8 mouse cellular contexts compared by ENCODE assay signal in genomic region chr11:59471413-59472325, GRCm38 (mm10). TPM values are rescaled to one million over a fixed set of nuclear protein-coding genes. Genes with fewer than 3 reads are reported as not detected.
DNase-seq lines count a peak whose midpoint lies in the region; ATAC-seq and TF ChIP-seq lines count a peak whose summit lies in the region.

No protein-coding gene starts in this region.

- 5% methylated on average over 37 of the region's 37 CpGs for WGBS in heart, embryonic 11.5 days (ENCODE audit: insufficient replicate concordance)
- 3% methylated on average over 37 of the region's 37 CpGs for WGBS in limb, embryonic 14.5 days
- WGBS in neural tube, embryonic 13.5 days = 6% methylated on average over 37 of the region's 37 CpGs

- ATAC-seq in heart, embryonic 11.5 days (replicated peaks; ENCODE audit: insufficient number of reproducible peaks, low FRiP score, low TSS enrichment) = peak; percentile 35; the same call in 1 of the 2 replicates
- ATAC-seq in erythroid progenitor cell, adult 5-6 weeks (replicated peaks; ENCODE audit: low FRiP score, poor library complexity, severe bottlenecking) = peak; percentile 63
- peak; percentile 69; the same call in 1 of the 2 replicates for ATAC-seq in limb, embryonic 14.5 days (ENCODE audit: low FRiP score, low read depth)
- peak; percentile 85 for ATAC-seq in neural tube, embryonic 13.5 days (ENCODE audit: low read depth)

- peak overlapping the region; percentile 57 for H3K27ac ChIP-seq in heart, embryonic 11.5 days (ENCODE audit: low read depth, low read length)
- H3K27ac ChIP-seq in CH12.LX (ENCODE audit: insufficient read depth, low read depth) = peak overlapping the region; percentile 44
- peak overlapping the region; percentile 73 for H3K27ac ChIP-seq in limb, embryonic 14.5 days (replicated peaks; ENCODE audit: low read depth, low read length)
- peak overlapping the region; percentile 72 for H3K27ac ChIP-seq in neural tube, embryonic 13.5 days (replicated peaks)

- dilution Hi-C loops in CH12.LX (cut with MboI; ENCODE audit: extremely low pct_ligation_motif_present, extremely low pct_unique_long_range_greater_than_20kb, low sequenced_read_pairs) = no loop called here

- peak overlapping the region; percentile 91 for H3K4me2 ChIP-seq in heart, embryonic 11.5 days
- peak overlapping the region; percentile 95 for H3K4me2 ChIP-seq in CH12.LX (ENCODE audit: insufficient read depth, low read depth, poor library complexity, severe bottlenecking)
- peak overlapping the region; percentile 75 for H3K4me2 ChIP-seq in limb, embryonic 14.5 days (replicated peaks; ENCODE audit: low read depth, low read length, severe bottlenecking)
- H3K4me2 ChIP-seq in neural tube, embryonic 13.5 days = peak overlapping the region; percentile 88

- H3K79me2 ChIP-seq in CH12.LX (replicated peaks; ENCODE audit: control insufficient read depth, extremely low read depth, insufficient read depth, poor library complexity, severe bottlenecking) = peaks cover 8% of the 10 kb centered on the region; the same call in 1 of the 2 replicates

- no peaks in the 10 kb centered on the region for H3K27me3 ChIP-seq in heart, embryonic 11.5 days (ENCODE audit: control insufficient read depth, insufficient read depth, low read length)
- H3K27me3 ChIP-seq in CH12.LX (replicated peaks) = peaks cover 4% of the 10 kb centered on the region
- H3K27me3 ChIP-seq in limb, embryonic 14.5 days (ENCODE audit: control insufficient read depth, insufficient read depth, low read length) = no peaks in the 10 kb centered on the region
- H3K27me3 ChIP-seq in neural tube, embryonic 13.5 days = no peaks in the 10 kb centered on the region; the same call in 1 of the 2 replicates

- TF ChIP-seq POLR2A in CH12.LX (IDR thresholded peaks at IDR 0.05; ENCODE audit: low read depth, low read length) = no peak
- TF ChIP-seq POLR2A in limb, embryonic 14.5 days (IDR thresholded peaks at IDR 0.05; ENCODE audit: borderline replicate concordance, extremely low read depth, insufficient read depth, insufficient read length) = no peak

- H3K9me3 ChIP-seq in heart, embryonic 11.5 days (replicated peaks; ENCODE audit: control insufficient read depth, low read length) = no peaks in the 10 kb centered on the region
- H3K9me3 ChIP-seq in CH12.LX (replicated peaks; ENCODE audit: low read length) = no peaks in the 10 kb centered on the region
- no peaks in the 10 kb centered on the region for H3K9me3 ChIP-seq in limb, embryonic 14.5 days (ENCODE audit: control insufficient read depth, low read length)
- H3K9me3 ChIP-seq in neural tube, embryonic 13.5 days = no peaks in the 10 kb centered on the region

- TF ChIP-seq CTCF in CH12.LX (conservative IDR thresholded peaks at IDR 0.05 in 1 of 2, IDR thresholded peaks at IDR 0.05 in 1 of 2; ENCODE audit: low read depth in 2 of 2, low read length in 2 of 2) = no peak

- in situ Hi-C loops in CH12.LX (cut with MboI; ENCODE audit: low pct_ligation_motif_present, low pct_unique_long_range_greater_than_20kb, low sequenced_read_pairs) = no loop called here

- no peak for TF ChIP-seq EP300 in CH12.LX (IDR thresholded peaks at IDR 0.05; ENCODE audit: low read length)

- TF ChIP-seq RAD21 in CH12.LX (IDR thresholded peaks at IDR 0.05; ENCODE audit: low read depth, low read length) = no peak

- H3K9ac ChIP-seq in heart, embryonic 11.5 days (ENCODE audit: low read depth, low read length) = peak overlapping the region; percentile 96
- peak overlapping the region; percentile 89 for H3K9ac ChIP-seq in CH12.LX (ENCODE audit: insufficient read depth, low read depth)
- H3K9ac ChIP-seq in limb, embryonic 14.5 days (ENCODE audit: low read depth, low read length, severe bottlenecking) = peak overlapping the region; percentile 86
- peak overlapping the region; percentile 88 for H3K9ac ChIP-seq in neural tube, embryonic 13.5 days

- intact Hi-C loops in heart, postnatal 25 days (cut with DNase I) = loop anchor here (5.0 kb wide), 1 partner anchor 49 kb away; no protein-coding TSS in a partner anchor

- H3K4me3 ChIP-seq in heart, embryonic 11.5 days (ENCODE audit: low read depth, low read length) = peak overlapping the region; percentile 81
- H3K4me3 ChIP-seq in CH12.LX (replicated peaks in 1 of 3; ENCODE audit: low read depth in 2 of 3, low read length in 2 of 3, poor library complexity in 1 of 3) = peak overlapping the region; percentile 83 to 97 (median 83)
- H3K4me3 ChIP-seq in limb, embryonic 14.5 days (replicated peaks; ENCODE audit: low read length) = peak overlapping the region; percentile 84
- peak overlapping the region; percentile 75 for H3K4me3 ChIP-seq in neural tube, embryonic 13.5 days

- DNase-seq in heart, postnatal 25 days (ENCODE audit: low spot score) = no peak
- DNase-seq in CH12.LX (ENCODE audit: extremely low read depth) = peak; percentile 29
- no peak for DNase-seq in limb, embryonic 14.5 days (ENCODE audit: low spot score)
- no peak for DNase-seq in cerebellum, adult 9-11 months
- DNase-seq in urinary bladder, postnatal 10 days (ENCODE audit: low spot score) = no peak

- H3K36me3 ChIP-seq in heart, embryonic 11.5 days (ENCODE audit: control insufficient read depth, insufficient read depth, low read length) = no peaks in the 10 kb centered on the region
- peaks cover 0 to 9% of the 10 kb centered on the region in 2 experiments for H3K36me3 ChIP-seq in CH12.LX (replicated peaks in 1 of 2; ENCODE audit: control insufficient read depth in 1 of 2, insufficient read depth in 1 of 2, low read length in 1 of 2)
- no peaks in the 10 kb centered on the region for H3K36me3 ChIP-seq in limb, embryonic 14.5 days (ENCODE audit: control insufficient read depth, insufficient read depth, low read length)
- 0 out of 2 replicates have a peak, but pooled peaks cover 8% of the 10 kb centered on the region for H3K36me3 ChIP-seq in neural tube, embryonic 13.5 days

- H3K4me1 ChIP-seq in heart, embryonic 11.5 days (ENCODE audit: control insufficient read depth, insufficient read depth, low read length) = peaks cover 4% of the 10 kb centered on the region; the same call in 1 of the 2 replicates
- peaks cover 3 to 16% of the 10 kb centered on the region in 2 experiments; a peak in 3 of 4 replicates for H3K4me1 ChIP-seq in CH12.LX (ENCODE audit: control insufficient read depth in 1 of 2, insufficient read depth in 2 of 2)
- H3K4me1 ChIP-seq in limb, embryonic 14.5 days (ENCODE audit: control insufficient read depth, insufficient read depth, low read length) = peaks cover 6% of the 10 kb centered on the region
- H3K4me1 ChIP-seq in neural tube, embryonic 13.5 days (replicated peaks) = peaks cover 17% of the 10 kb centered on the region

RNA-seq across cellular contexts. Expression of gene Zfp867, which starts 0.6 kb away (rescaled TPM):
- 5.8 and 6.2 TPM in 2 replicates for polyA plus RNA-seq in heart, embryonic 11.5 days (2014; fragmentation: Nextera tagmentation; extraction: Ambion mirVana)
- total RNA-seq in heart, postnatal 25 days (2021) = 1 to 10 TPM; 4.8 to 5.0 TPM
- 4.1 and 4.9 TPM in 2 replicates for total RNA-seq in CH12.LX (2012; rRNA removed)
- 7.1 and 7.2 TPM in 2 replicates for total RNA-seq in CH12.LX (2014; rRNA removed)
- 4.6 and 5.6 TPM in 2 replicates for polyA plus RNA-seq in CH12.LX (2012; ENCODE audit: insufficient read length, low read depth)
- not detected in 2 replicates for total RNA-seq in erythroid progenitor cell, adult 5-6 weeks (2015; ENCODE audit: low replicate concordance)
- total RNA-seq in erythroid progenitor cell, adult 5-6 weeks (2017; ENCODE audit: low replicate concordance) = not detected in 2 replicates
- polyA plus RNA-seq in limb, embryonic 14.5 days (2012; rRNA removed) = 4.0 and 4.8 TPM in 2 replicates
- polyA plus RNA-seq in limb, embryonic 14.5 days (2014; fragmentation: Nextera tagmentation; extraction: Ambion mirVana) = 10.7 and 11.7 TPM in 2 replicates
- 12.2 TPM in 2 replicates for polyA plus RNA-seq in neural tube, embryonic 13.5 days (2015; fragmentation: Nextera tagmentation; extraction: Ambion mirVana)

RNA-seq across cellular contexts. Expression of gene Snap47, which starts 20.7 kb away (rescaled TPM):
- polyA plus RNA-seq in heart, embryonic 11.5 days (2014; fragmentation: Nextera tagmentation; extraction: Ambion mirVana) = 117 and 124 TPM in 2 replicates
- total RNA-seq in heart, postnatal 25 days (2021) = 10 to 100 TPM; 35.4 to 37.0 TPM
- total RNA-seq in CH12.LX (2012; rRNA removed) (81.8 and 101 TPM in 2 replicates), CH12.LX (2014; rRNA removed) (101 and 102 TPM in 2 replicates)
- polyA plus RNA-seq in CH12.LX (2012; ENCODE audit: insufficient read length, low read depth) = 93.9 and 95.9 TPM in 2 replicates
- total RNA-seq in erythroid progenitor cell, adult 5-6 weeks (2015; ENCODE audit: low replicate concordance) = not detected in 2 replicates
- total RNA-seq in erythroid progenitor cell, adult 5-6 weeks (2017; ENCODE audit: low replicate concordance) = 0.13 and 6.4 TPM in 2 replicates
- polyA plus RNA-seq in limb, embryonic 14.5 days (2012; rRNA removed) = 88.9 and 94.2 TPM in 2 replicates
- polyA plus RNA-seq in limb, embryonic 14.5 days (2014; fragmentation: Nextera tagmentation; extraction: Ambion mirVana) = 127 and 139 TPM in 2 replicates
- 471 and 491 TPM in 2 replicates for polyA plus RNA-seq in neural tube, embryonic 13.5 days (2015; fragmentation: Nextera tagmentation; extraction: Ambion mirVana)

RNA-seq across cellular contexts. Expression of gene Jmjd4, which starts 21.8 kb away (rescaled TPM):
- polyA plus RNA-seq in heart, embryonic 11.5 days (2014; fragmentation: Nextera tagmentation; extraction: Ambion mirVana) = 11.3 and 13.0 TPM in 2 replicates
- total RNA-seq in heart, postnatal 25 days (2021) = 10 to 100 TPM; 11.9 to 13.0 TPM
- total RNA-seq in CH12.LX (2012; rRNA removed) (10.2 and 14.0 TPM in 2 replicates), CH12.LX (2014; rRNA removed) (9.5 and 9.6 TPM in 2 replicates)
- 14.3 and 15.7 TPM in 2 replicates for polyA plus RNA-seq in CH12.LX (2012; ENCODE audit: insufficient read length, low read depth)
- total RNA-seq in erythroid progenitor cell, adult 5-6 weeks (2015; ENCODE audit: low replicate concordance) = 2.5 and 3.4 TPM in 2 replicates
- total RNA-seq in erythroid progenitor cell, adult 5-6 weeks (2017; ENCODE audit: low replicate concordance) = 2.3 and 3.2 TPM in 2 replicates
- polyA plus RNA-seq in limb, embryonic 14.5 days (2012; rRNA removed) = 11.5 and 12.7 TPM in 2 replicates
- 11.7 and 12.6 TPM in 2 replicates for polyA plus RNA-seq in limb, embryonic 14.5 days (2014; fragmentation: Nextera tagmentation; extraction: Ambion mirVana)
- polyA plus RNA-seq in neural tube, embryonic 13.5 days (2015; fragmentation: Nextera tagmentation; extraction: Ambion mirVana) = 15.0 and 15.2 TPM in 2 replicates

RNA-seq across cellular contexts. Expression of gene Zkscan17, which starts 54.9 kb away (rescaled TPM):
- polyA plus RNA-seq in heart, embryonic 11.5 days (2014; fragmentation: Nextera tagmentation; extraction: Ambion mirVana) = 12.8 and 15.0 TPM in 2 replicates
- 10 to 100 TPM; 14.4 to 18.2 TPM for total RNA-seq in heart, postnatal 25 days (2021)
- 30.6 and 49.9 TPM in 2 replicates for total RNA-seq in CH12.LX (2012; rRNA removed)
- 8.9 and 9.8 TPM in 2 replicates for total RNA-seq in CH12.LX (2014; rRNA removed)
- polyA plus RNA-seq in CH12.LX (2012; ENCODE audit: insufficient read length, low read depth) = 31.5 and 36.8 TPM in 2 replicates
- total RNA-seq in erythroid progenitor cell, adult 5-6 weeks (2015; ENCODE audit: low replicate concordance) = 1.7 and 2.9 TPM in 2 replicates
- 3.0 and 3.7 TPM in 2 replicates for total RNA-seq in erythroid progenitor cell, adult 5-6 weeks (2017; ENCODE audit: low replicate concordance)
- polyA plus RNA-seq in limb, embryonic 14.5 days (2012; rRNA removed) = 18.1 and 19.6 TPM in 2 replicates
- polyA plus RNA-seq in limb, embryonic 14.5 days (2014; fragmentation: Nextera tagmentation; extraction: Ambion mirVana) = 19.5 and 21.5 TPM in 2 replicates
- 13.6 and 14.1 TPM in 2 replicates for polyA plus RNA-seq in neural tube, embryonic 13.5 days (2015; fragmentation: Nextera tagmentation; extraction: Ambion mirVana)

Comparison
In these comparisons a context has a peak if more than half of its experiments do, and no peak if none do; other contexts are left out.
1. ATAC-seq: peak in every context shown above with its lines; median percentile 85 in neural tube, embryonic 13.5 days; 69 in limb, embryonic 14.5 days; 63 in erythroid progenitor cell, adult 5-6 weeks; 35 in heart, embryonic 11.5 days.